Mouse (Mus musculus) heart, adult 2 months (tissue): ENCODE measurements around the gene Helz.

Source experiments
- CTCF ChIP-seq: fragments of 200-600 bp; IDR thresholded peaks from 2 replicates; pipeline ENCODE4 v1.8.1; 2022; ENCODE audit warnings: antibody characterized with exemption, mild to moderate bottlenecking, moderate library complexity
- EP300 ChIP-seq: fragments of 200-500 bp; IDR thresholded peaks from 2 replicates; pipeline ENCODE4 v1.6.1; 2011; ENCODE audit warnings: low read depth, low read length, control low read depth; ENCODE audit not compliant: insufficient read depth

- TF ChIP-seq CTCF, result no peak
- no peak for TF ChIP-seq EP300
Observed at GRCm38 (mm10) chr11:107546667-107547301, 946 bp upstream of the Helz start.
